Mouse (Mus musculus) MEL (cell line): ENCODE results near the gene Srebf2.
A peak's percentile ranks its signal among the peaks of the same experiment; 100 is the strongest.
"Not testable (repeated sequence)": the region's sequence is repeated elsewhere in the genome, so short reads cannot be mapped to it uniquely, and the experiment has no call there.

Experiments
- CTCF ChIP-seq, 3 experiments: IDR thresholded peaks in 2 of 3; conservative IDR thresholded peaks in 1 of 3; 2 replicates each; pipeline ENCODE4 v1.5.1; 2011 to 2012; ENCODE audit warnings: low read length in 3 of 3, low read depth in 2 of 3, mild to moderate bottlenecking in 2 of 3, improper control_type of control experiment in 1 of 3, inconsistent platforms in 1 of 3, mixed read lengths in 1 of 3, moderate library complexity in 1 of 3; ENCODE audit not compliant: control insufficient read depth in 1 of 3, insufficient read depth in 1 of 3, poor library complexity in 1 of 3, severe bottlenecking in 1 of 3
- ELF1 ChIP-seq: IDR thresholded peaks from 2 replicates; pipeline ENCODE4 v1.6.1; 2014; ENCODE audit warnings: low read depth, mild to moderate bottlenecking, inconsistent platforms, low read length, improper control_type of control experiment, moderate library complexity
- EP300 ChIP-seq, 2 experiments: IDR thresholded peaks; 2 replicates each; pipeline ENCODE4 v1.6.1; 2011; ENCODE audit warnings: improper control_type of control experiment in 2 of 2, low read length in 2 of 2, low read depth in 1 of 2, mild to moderate bottlenecking in 1 of 2
- MAX ChIP-seq: IDR thresholded peaks from 2 replicates; pipeline ENCODE4 v1.6.1; 2011; ENCODE audit warnings: low read length, improper control_type of control experiment
- MAZ ChIP-seq: IDR thresholded peaks from 2 replicates; pipeline ENCODE4 v1.6.1; 2012; ENCODE audit warnings: low read depth, mild to moderate bottlenecking, inconsistent platforms, low read length, improper control_type of control experiment
- MEF2A ChIP-seq: IDR thresholded peaks from 2 replicates; pipeline ENCODE4 v1.6.1; 2014; ENCODE audit warnings: low read depth, mild to moderate bottlenecking, inconsistent platforms, low read length, improper control_type of control experiment; ENCODE audit not compliant: poor library complexity, insufficient replicate concordance, severe bottlenecking; ENCODE audit errors: extremely low read depth
- MXI1 ChIP-seq: IDR thresholded peaks from 2 replicates; pipeline ENCODE4 v1.6.1; 2011; ENCODE audit warnings: mild to moderate bottlenecking, low read depth, low read length, improper control_type of control experiment
- POLR2A ChIP-seq, 2 experiments: IDR thresholded peaks; 2 replicates each; pipeline ENCODE4 v1.6.1; 2011 to 2012; ENCODE audit warnings: low read length in 2 of 2, mild to moderate bottlenecking in 2 of 2, control low read depth in 1 of 2, improper control_type of control experiment in 1 of 2, low read depth in 1 of 2, moderate library complexity in 1 of 2; ENCODE audit not compliant: control insufficient read depth in 1 of 2, insufficient read depth in 1 of 2, poor library complexity in 1 of 2
- RAD21 ChIP-seq: IDR thresholded peaks from 2 replicates; pipeline ENCODE4 v1.6.1; 2011; ENCODE audit warnings: mild to moderate bottlenecking, low read depth, low read length, improper control_type of control experiment
- TAL1 ChIP-seq: IDR thresholded peaks from 2 replicates; pipeline ENCODE4 v1.6.1; 2012; ENCODE audit warnings: mild to moderate bottlenecking, inconsistent platforms, low read length, moderate library complexity, mixed read lengths
- TBP ChIP-seq: IDR thresholded peaks from 2 replicates; pipeline ENCODE4 v1.8.0; 2011; ENCODE audit warnings: low read depth, low read length, improper control_type of control experiment
- TCF12 ChIP-seq: IDR thresholded peaks from 2 replicates; pipeline ENCODE4 v1.6.1; 2014; ENCODE audit warnings: low read depth, mild to moderate bottlenecking, inconsistent platforms, low read length, improper control_type of control experiment, moderate library complexity
- ZC3H11A ChIP-seq: IDR thresholded peaks from 2 replicates; pipeline ENCODE4 v1.6.1; 2012; ENCODE audit warnings: low read depth, mild to moderate bottlenecking, inconsistent platforms, low read length, improper control_type of control experiment

- not testable (repeated sequence) for TF ChIP-seq CTCF (IDR thresholded peaks at IDR 0.05 in 2 of 3, conservative IDR thresholded peaks at IDR 0.05 in 1 of 3; ENCODE audit: control insufficient read depth in 1 of 3, insufficient read depth in 1 of 3, low read depth in 2 of 3, low read length in 3 of 3, poor library complexity in 1 of 3, severe bottlenecking in 1 of 3); TCF12; TAL1; MEF2A; POLR2A (IDR thresholded peaks at IDR 0.05; ENCODE audit: control insufficient read depth in 1 of 2, insufficient read depth in 1 of 2, low read depth in 1 of 2, low read length in 2 of 2, poor library complexity in 1 of 2); MAX; ZC3H11A; ELF1; RAD21; MXI1; EP300 (IDR thresholded peaks at IDR 0.05; ENCODE audit: low read depth in 1 of 2, low read length in 2 of 2)
- TF ChIP-seq TBP (0 out of 2 replicates have a peak, but pooled peaks have one; percentile 12), MAZ (0 out of 2 replicates have a peak, but pooled peaks have one; percentile 28)
Measured at GRCm38 (mm10) chr15:82244805-82245161, 97.8 kb downstream of the Srebf2 start.
